Mouse (Mus musculus) MEL (cell line): Measurements from ENCODE around the gene Olfr541. TPM values are rescaled to one million over a fixed set of nuclear protein-coding genes. Genes with fewer than 3 reads are reported as not detected.

Experiments
- DNase-seq: peaks from one replicate; pipeline ENCODE4 v3.0.0; 2011; ENCODE audit warnings: low read depth, low spot score
- H3K27ac ChIP-seq: 2 replicates; pipeline ENCODE4 v1.5.1; 2012; ENCODE audit warnings: low read depth, mild to moderate bottlenecking, control low read depth, low read length, moderate library complexity; ENCODE audit not compliant: control insufficient read depth
- H3K27me3 ChIP-seq, 2 experiments: fragments of 150-350 bp in 1 of 2; sonication (generic) in 1 of 2; 2 replicates each; pipeline ENCODE4 v1.6.1; 2012; ENCODE audit warnings: low read length in 2 of 2, mild to moderate bottlenecking in 2 of 2, improper control_type of control experiment in 1 of 2, moderate library complexity in 1 of 2; ENCODE audit not compliant: insufficient read depth in 2 of 2, control insufficient read depth in 1 of 2
- H3K36me3 ChIP-seq, 2 experiments: 2 replicates each; pipeline ENCODE4 v1.6.1; 2012 to 2014; ENCODE audit warnings: low read length in 2 of 2, improper control_type of control experiment in 1 of 2, inconsistent platforms in 1 of 2, mild to moderate bottlenecking in 1 of 2; ENCODE audit not compliant: insufficient read depth in 2 of 2, control insufficient read depth in 1 of 2
- H3K4me1 ChIP-seq, 2 experiments: fragments of 150-350 bp in 1 of 2; sonication (generic) in 1 of 2; 2 replicates each; pipeline ENCODE4 v1.6.1; 2012; ENCODE audit warnings: low read length in 2 of 2, improper control_type of control experiment in 1 of 2, mild to moderate bottlenecking in 1 of 2; ENCODE audit not compliant: insufficient read depth in 2 of 2, control insufficient read depth in 1 of 2
- H3K4me3 ChIP-seq, 2 experiments: fragments of 150-350 bp in 1 of 2; sonication (generic) in 1 of 2; 2 replicates each; pipeline ENCODE4 v1.5.1; 2012; ENCODE audit warnings: low read depth in 2 of 2, low read length in 2 of 2, mild to moderate bottlenecking in 2 of 2, moderate library complexity in 2 of 2, control low read depth in 1 of 2, improper control_type of control experiment in 1 of 2; ENCODE audit not compliant: control insufficient read depth in 1 of 2, insufficient read depth in 1 of 2
- H3K79me2 ChIP-seq: 2 replicates; pipeline ENCODE4 v1.6.1; 2012; ENCODE audit warnings: mild to moderate bottlenecking, low read length, moderate library complexity; ENCODE audit not compliant: control insufficient read depth, poor library complexity, insufficient read depth
- H3K9ac ChIP-seq: 2 replicates; pipeline ENCODE4 v1.6.1; 2012; ENCODE audit warnings: low read depth, mild to moderate bottlenecking, control low read depth, low read length, moderate library complexity; ENCODE audit not compliant: control insufficient read depth, poor library complexity, severe bottlenecking
- H3K9me3 ChIP-seq: fragments of 150-350 bp; sonication (generic); replicated peaks from 2 replicates; pipeline ENCODE4 v1.6.1; 2012; ENCODE audit warnings: mild to moderate bottlenecking, low read length, improper control_type of control experiment, moderate library complexity; ENCODE audit not compliant: insufficient read depth
- BHLHE40 ChIP-seq: IDR thresholded peaks from 2 replicates; pipeline ENCODE4 v1.6.1; 2012; ENCODE audit warnings: low read depth, mild to moderate bottlenecking, inconsistent platforms, low read length, improper control_type of control experiment, borderline replicate concordance
- CHD2 ChIP-seq: IDR thresholded peaks from 2 replicates; pipeline ENCODE4 v1.6.1; 2011; ENCODE audit warnings: low read length, improper control_type of control experiment
- CTCF ChIP-seq, 3 experiments: IDR thresholded peaks in 2 of 3; conservative IDR thresholded peaks in 1 of 3; 2 replicates each; pipeline ENCODE4 v1.5.1; 2011 to 2012; ENCODE audit warnings: low read length in 3 of 3, low read depth in 2 of 3, mild to moderate bottlenecking in 2 of 3, improper control_type of control experiment in 1 of 3, inconsistent platforms in 1 of 3, mixed read lengths in 1 of 3, moderate library complexity in 1 of 3; ENCODE audit not compliant: control insufficient read depth in 1 of 3, insufficient read depth in 1 of 3, poor library complexity in 1 of 3, severe bottlenecking in 1 of 3
- E2F4 ChIP-seq: IDR thresholded peaks from 2 replicates; pipeline ENCODE4 v1.6.1; 2011; ENCODE audit warnings: low read depth, low read length, improper control_type of control experiment, borderline replicate concordance
- EP300 ChIP-seq, 2 experiments: IDR thresholded peaks; 2 replicates each; pipeline ENCODE4 v1.6.1; 2011; ENCODE audit warnings: improper control_type of control experiment in 2 of 2, low read length in 2 of 2, low read depth in 1 of 2, mild to moderate bottlenecking in 1 of 2
- GABPA ChIP-seq: IDR thresholded peaks from 2 replicates; pipeline ENCODE4 v1.6.1; 2012; ENCODE audit warnings: low read depth, mild to moderate bottlenecking, inconsistent platforms, low read length, improper control_type of control experiment, moderate library complexity
- KAT2A ChIP-seq: conservative IDR thresholded peaks from 2 replicates; pipeline ENCODE4 v1.6.1; 2012; ENCODE audit warnings: low read depth, low read length, improper control_type of control experiment, inconsistent platforms
- MAFK ChIP-seq: IDR thresholded peaks from 2 replicates; pipeline ENCODE4 v1.6.1; 2011; ENCODE audit warnings: low read depth, mild to moderate bottlenecking, low read length, improper control_type of control experiment, borderline replicate concordance
- MAX ChIP-seq: IDR thresholded peaks from 2 replicates; pipeline ENCODE4 v1.6.1; 2011; ENCODE audit warnings: low read length, improper control_type of control experiment
- MAZ ChIP-seq: IDR thresholded peaks from 2 replicates; pipeline ENCODE4 v1.6.1; 2012; ENCODE audit warnings: low read depth, mild to moderate bottlenecking, inconsistent platforms, low read length, improper control_type of control experiment
- MEF2A ChIP-seq: IDR thresholded peaks from 2 replicates; pipeline ENCODE4 v1.6.1; 2014; ENCODE audit warnings: low read depth, mild to moderate bottlenecking, inconsistent platforms, low read length, improper control_type of control experiment; ENCODE audit not compliant: poor library complexity, insufficient replicate concordance, severe bottlenecking; ENCODE audit errors: extremely low read depth
- NRF1 ChIP-seq: IDR thresholded peaks from 2 replicates; pipeline ENCODE4 v1.6.1; 2014; ENCODE audit warnings: low read depth, mild to moderate bottlenecking, inconsistent platforms, low read length, improper control_type of control experiment, moderate library complexity; ENCODE audit not compliant: poor library complexity, insufficient read depth, severe bottlenecking
- POLR2A ChIP-seq, 2 experiments: IDR thresholded peaks; 2 replicates each; pipeline ENCODE4 v1.6.1; 2011 to 2012; ENCODE audit warnings: low read length in 2 of 2, mild to moderate bottlenecking in 2 of 2, control low read depth in 1 of 2, improper control_type of control experiment in 1 of 2, low read depth in 1 of 2, moderate library complexity in 1 of 2; ENCODE audit not compliant: control insufficient read depth in 1 of 2, insufficient read depth in 1 of 2, poor library complexity in 1 of 2
- POLR2AphosphoS2 ChIP-seq: IDR thresholded peaks from 2 replicates; pipeline ENCODE4 v1.6.1; 2011; ENCODE audit warnings: low read length, improper control_type of control experiment
- POLR2AphosphoS5 ChIP-seq: IDR thresholded peaks from 2 replicates; pipeline ENCODE4 v1.6.1; 2012; ENCODE audit warnings: low read depth, borderline replicate concordance, mild to moderate bottlenecking, inconsistent platforms, low read length, moderate library complexity, mixed read lengths
- RAD21 ChIP-seq: IDR thresholded peaks from 2 replicates; pipeline ENCODE4 v1.6.1; 2011; ENCODE audit warnings: mild to moderate bottlenecking, low read depth, low read length, improper control_type of control experiment
- RCOR1 ChIP-seq: IDR thresholded peaks from 2 replicates; pipeline ENCODE4 v1.6.1; 2012; ENCODE audit warnings: low read depth, mild to moderate bottlenecking, inconsistent platforms, low read length, improper control_type of control experiment
- SIN3A ChIP-seq: IDR thresholded peaks from 2 replicates; pipeline ENCODE4 v1.6.1; 2012; ENCODE audit warnings: low read length, improper control_type of control experiment, inconsistent platforms
- TCF12 ChIP-seq: IDR thresholded peaks from 2 replicates; pipeline ENCODE4 v1.6.1; 2014; ENCODE audit warnings: low read depth, mild to moderate bottlenecking, inconsistent platforms, low read length, improper control_type of control experiment, moderate library complexity
- UBTF ChIP-seq: IDR thresholded peaks from 2 replicates; pipeline ENCODE4 v1.6.1; 2012; ENCODE audit warnings: low read depth, mild to moderate bottlenecking, inconsistent platforms, low read length, improper control_type of control experiment, moderate library complexity, borderline replicate concordance; ENCODE audit not compliant: insufficient read depth
- USF1 ChIP-seq: IDR thresholded peaks from 2 replicates; pipeline ENCODE4 v1.6.1; 2014; ENCODE audit warnings: low read depth, mild to moderate bottlenecking, inconsistent platforms, low read length, improper control_type of control experiment, moderate library complexity
- USF2 ChIP-seq, 2 experiments: IDR thresholded peaks; 2 replicates each; pipeline ENCODE4 v1.6.1; 2011 to 2012; ENCODE audit warnings: improper control_type of control experiment in 2 of 2, low read length in 2 of 2, borderline replicate concordance in 1 of 2, inconsistent platforms in 1 of 2, low read depth in 1 of 2, mild to moderate bottlenecking in 1 of 2; ENCODE audit not compliant: insufficient read depth in 1 of 2
- ZC3H11A ChIP-seq: IDR thresholded peaks from 2 replicates; pipeline ENCODE4 v1.6.1; 2012; ENCODE audit warnings: low read depth, mild to moderate bottlenecking, inconsistent platforms, low read length, improper control_type of control experiment
- ZMIZ1 ChIP-seq: IDR thresholded peaks from 2 replicates; pipeline ENCODE4 v1.6.1; 2012; ENCODE audit warnings: low read depth, mild to moderate bottlenecking, inconsistent platforms, low read length, improper control_type of control experiment, moderate library complexity
- ZNF384 ChIP-seq: IDR thresholded peaks from 2 replicates; pipeline ENCODE4 v1.6.1; 2012; ENCODE audit warnings: low read depth, mild to moderate bottlenecking, inconsistent platforms, low read length, improper control_type of control experiment
- polyA plus RNA-seq, 2 experiments: library from polyadenylated mRNA; stranded (reverse) in 1 of 2; unstranded in 1 of 2; fragments of >175 nt in 1 of 2; fragments of >200 nt in 1 of 2; gene quantifications; 2 replicates each; pipeline versions ENCODE4 v1.2.1 to v1.2.4; 2012; ENCODE audit warnings: low replicate concordance in 2 of 2, low read depth in 1 of 2; ENCODE audit not compliant: insufficient read length in 2 of 2, insufficient read depth in 1 of 2, missing spikeins in 1 of 2
- total RNA-seq: library from RNA; depleted of rRNA; stranded (reverse); fragments of 300-350 nt; gene quantifications from 2 replicates; pipeline ENCODE4 v1.2.3, GENCODE M21; 2012

The Olfr541 gene
- total and polyA plus RNA-seq, 3 experiments = not detected

DNA sequence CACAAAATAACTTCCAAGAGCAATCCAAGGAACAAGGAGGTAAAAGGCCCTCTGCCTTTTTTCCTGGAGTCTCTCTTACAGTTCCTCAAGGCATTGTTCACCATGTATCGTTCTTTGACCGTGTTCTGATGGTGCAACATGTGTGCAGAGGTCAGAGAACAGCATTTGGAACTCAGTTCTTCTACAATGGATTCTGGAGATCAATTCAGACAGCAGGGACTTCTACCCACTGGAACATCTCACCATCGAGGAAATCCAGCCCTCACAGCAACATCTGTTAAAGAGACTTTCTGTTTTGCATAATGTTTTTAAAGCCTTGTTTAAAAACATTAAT lies 51.7 kb downstream of the Olfr541 start:
- H3K4me3 ChIP-seq = no peak overlapping the region
- H3K27me3 ChIP-seq = no peaks in the 10 kb centered on the region
- H3K79me2 ChIP-seq = no peaks in the 10 kb centered on the region
- no peaks in the 10 kb centered on the region for H3K9me3 ChIP-seq
- TF ChIP-seq USF2 (IDR thresholded peaks at IDR 0.05; ENCODE audit: borderline replicate concordance in 1 of 2, insufficient read depth in 1 of 2, low read depth in 1 of 2, low read length in 2 of 2) = no peak
- TF ChIP-seq UBTF = no peak
- no peak for TF ChIP-seq TCF12
- TF ChIP-seq RCOR1 = no peak
- no peak for TF ChIP-seq ZNF384
- no peak for TF ChIP-seq MAFK
- TF ChIP-seq E2F4 = no peak
- no peak for TF ChIP-seq BHLHE40
- TF ChIP-seq SIN3A = no peak
- no peak for TF ChIP-seq USF1
- no peak for TF ChIP-seq EP300 (IDR thresholded peaks at IDR 0.05; ENCODE audit: low read depth in 1 of 2, low read length in 2 of 2)
- TF ChIP-seq ZC3H11A = no peak
- TF ChIP-seq CTCF (IDR thresholded peaks at IDR 0.05 in 2 of 3, conservative IDR thresholded peaks at IDR 0.05 in 1 of 3; ENCODE audit: control insufficient read depth in 1 of 3, insufficient read depth in 1 of 3, low read depth in 2 of 3, low read length in 3 of 3, poor library complexity in 1 of 3, severe bottlenecking in 1 of 3) = no peak
- TF ChIP-seq KAT2A = no peak
- TF ChIP-seq, all 39 proteins: peak for 0
- Histone ChIP-seq H3K27ac (no peak overlapping the region), H3K9ac (no peak overlapping the region), H3K4me1 (no peaks in the 10 kb centered on the region), H3K36me3 (no peaks in the 10 kb centered on the region)
- DNase-seq = no peak

DNA sequence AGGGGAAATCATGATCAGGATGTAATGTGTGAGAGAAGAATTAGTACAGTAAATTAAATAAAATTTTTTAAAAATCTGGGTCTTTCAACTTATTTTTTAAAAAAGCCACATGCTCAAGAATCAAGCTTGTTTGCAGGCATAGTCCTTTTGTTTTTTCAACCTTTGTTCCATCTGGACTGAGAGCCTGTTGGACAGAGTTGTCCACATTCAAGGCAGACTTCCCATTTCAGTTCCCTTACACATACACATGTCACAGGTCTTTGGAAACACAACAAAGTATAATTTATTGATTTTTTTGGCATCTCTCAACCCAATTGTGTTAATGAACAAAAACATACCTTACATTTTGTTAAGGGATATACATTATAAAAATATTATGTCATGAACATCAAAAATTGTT lies 57.5 kb downstream of the Olfr541 start:
- no peak overlapping the region for H3K9ac ChIP-seq
- H3K36me3 ChIP-seq = no peaks in the 10 kb centered on the region
- H3K27ac ChIP-seq = no peak overlapping the region
- no peaks in the 10 kb centered on the region for H3K9me3 ChIP-seq
- TF ChIP-seq MEF2A (no peak), NRF1 (no peak), ZC3H11A (no peak), POLR2AphosphoS2 (no peak), CHD2 (no peak), ZMIZ1 (no peak), GABPA (no peak), POLR2AphosphoS5 (no peak), RAD21 (no peak), MAX (no peak), MAZ (no peak), POLR2A (IDR thresholded peaks at IDR 0.05; ENCODE audit: control insufficient read depth in 1 of 2, insufficient read depth in 1 of 2, low read depth in 1 of 2, low read length in 2 of 2, poor library complexity in 1 of 2) (no peak)
- peaks cover 0 to 2% of the 10 kb centered on the region in 2 experiments; a peak in 2 of 4 replicates for H3K27me3 ChIP-seq
- no peak overlapping the region for H3K4me3 ChIP-seq
- no peaks in the 10 kb centered on the region for H3K79me2 ChIP-seq
- no peak for DNase-seq
- no peaks in the 10 kb centered on the region for H3K4me1 ChIP-seq
